Mouse (Mus musculus): ENCODE results near the gene Amy2a1.

DNA sequence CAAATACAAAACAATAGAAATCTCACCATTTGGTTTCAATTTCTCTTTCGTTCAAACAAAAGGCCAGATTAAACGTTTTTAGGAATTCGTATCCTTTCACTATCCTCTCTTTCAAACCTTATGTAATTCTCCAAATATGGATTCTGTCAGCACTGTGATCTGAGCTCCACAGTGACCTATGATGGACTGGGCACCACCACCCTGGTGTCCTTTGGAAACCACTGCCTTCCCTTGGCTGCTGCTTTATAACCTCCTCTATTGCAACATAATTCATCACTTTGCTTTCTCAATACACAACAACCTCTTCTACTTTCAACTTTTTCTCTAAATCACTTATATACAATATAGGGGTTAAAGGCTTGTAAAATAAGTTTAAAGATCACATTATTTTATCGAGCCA is 42.4 kb upstream of the Amy2a1 start:
- TF ChIP-seq CTCF (IDR thresholded peaks at IDR 0.05; ENCODE audit: low read depth, low read length) (no peak), POLR2A (IDR thresholded peaks at IDR 0.05; ENCODE audit: insufficient read depth, low read length) (no peak), EP300 (IDR thresholded peaks at IDR 0.05; ENCODE audit: insufficient read depth, low read depth, low read length) (no peak)

All from ES-Bruce4 (cell line).